Mouse (Mus musculus) liver, embryonic 14.5 days (tissue): ENCODE results near the gene Lrrc45.

ENCODE experiments used
- CTCF ChIP-seq: IDR thresholded peaks from 2 replicates; pipeline ENCODE4 v1.5.1; 2016; ENCODE audit warnings: antibody characterized with exemption, low read depth, control low read depth
- EP300 ChIP-seq: IDR thresholded peaks from 2 replicates; pipeline ENCODE4 v1.6.1; 2016; ENCODE audit warnings: antibody characterized with exemption, low read depth

DNA sequence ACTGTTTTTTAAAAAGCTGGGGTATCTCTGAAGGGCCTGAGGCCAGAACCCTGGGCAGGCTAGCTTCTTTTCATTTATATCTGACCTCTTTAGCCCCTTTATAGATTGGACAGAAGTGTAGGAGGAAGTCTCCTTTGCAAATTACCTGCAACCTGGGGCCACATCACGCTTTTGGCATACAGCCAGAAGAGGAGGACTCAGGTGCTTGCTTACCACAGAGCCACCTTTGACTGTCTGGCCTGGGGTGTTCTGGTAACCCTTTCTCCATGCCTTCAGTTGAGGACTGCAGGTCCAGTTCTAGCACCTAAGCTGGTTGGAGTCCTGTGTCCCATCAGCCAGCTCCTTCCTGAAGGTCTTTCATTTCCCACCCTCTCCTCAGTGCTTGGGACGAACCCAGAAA is 4.2 kb upstream of the Lrrc45 start:
- no peak for TF ChIP-seq EP300
- TF ChIP-seq CTCF: no peak
